Mouse (Mus musculus): ENCODE data around the gene Gorasp2. TPM values are rescaled to one million over a fixed set of nuclear protein-coding genes. Genes with fewer than 3 reads are reported as not detected.

Gene Gorasp2
- total RNA-seq, 2 experiments from 2014 or later = 92.7 to 96.6 TPM

DNA sequence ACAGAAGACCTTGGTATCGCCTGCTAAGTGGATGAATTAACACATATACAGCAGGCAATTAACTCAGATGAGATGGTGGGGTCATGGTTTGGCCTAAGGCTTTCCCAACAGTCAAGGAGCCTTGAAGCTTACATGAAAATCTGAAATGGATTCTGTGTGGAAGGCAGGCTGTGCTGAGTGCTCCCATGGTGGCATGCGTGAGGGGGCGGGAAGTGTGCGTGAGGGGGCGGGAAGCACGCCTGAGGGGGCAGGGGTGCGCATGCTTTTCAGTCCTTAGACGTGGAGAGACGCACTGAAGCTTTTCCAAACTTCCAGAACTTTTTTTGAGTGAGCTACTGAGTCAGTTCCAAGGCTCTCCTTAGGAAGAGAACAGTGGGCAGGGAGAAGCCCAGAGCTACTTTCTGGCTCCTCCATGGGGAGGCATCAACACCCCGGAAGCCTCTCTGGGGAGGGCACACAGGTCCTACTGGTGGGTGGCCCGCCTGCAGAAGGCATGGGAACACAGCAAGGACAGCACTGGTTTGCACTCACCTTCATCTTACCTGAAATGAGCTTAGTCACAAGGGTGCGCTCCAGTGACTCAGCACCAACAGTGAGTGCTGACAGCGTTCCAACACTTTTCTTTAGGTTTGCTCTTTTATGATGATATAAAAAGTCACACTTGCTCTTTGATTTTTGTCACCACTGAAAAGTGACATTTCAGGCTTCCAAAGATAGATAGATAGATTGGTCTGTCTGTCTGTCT, 47.8 kb downstream of the Gorasp2 start:
- Histone ChIP-seq H3K27ac (no peak overlapping the region), H3K4me3 (no peak overlapping the region)
- TF ChIP-seq CTCF (IDR thresholded peaks at IDR 0.05) = no peak
- intact Hi-C loops (cut with DNase I) = loop anchor here (10.0 kb wide), 1 partner anchor 536 kb away; no protein-coding TSS in a partner anchor
- DNase-seq (ENCODE audit: extremely low spot score in 1 of 2, low spot score in 2 of 2) = no peak

GRCm38 (mm10) chr2:70710236-70710635, 48.9 kb downstream of the Gorasp2 start:
- intact Hi-C loops (cut with DNase I) = no loop called here
- no peak for DNase-seq (ENCODE audit: extremely low spot score in 1 of 2, low spot score in 2 of 2)
- H3K4me3 ChIP-seq = no peak overlapping the region
- no peak for TF ChIP-seq CTCF (IDR thresholded peaks at IDR 0.05)
- no peak overlapping the region for H3K27ac ChIP-seq

DNA sequence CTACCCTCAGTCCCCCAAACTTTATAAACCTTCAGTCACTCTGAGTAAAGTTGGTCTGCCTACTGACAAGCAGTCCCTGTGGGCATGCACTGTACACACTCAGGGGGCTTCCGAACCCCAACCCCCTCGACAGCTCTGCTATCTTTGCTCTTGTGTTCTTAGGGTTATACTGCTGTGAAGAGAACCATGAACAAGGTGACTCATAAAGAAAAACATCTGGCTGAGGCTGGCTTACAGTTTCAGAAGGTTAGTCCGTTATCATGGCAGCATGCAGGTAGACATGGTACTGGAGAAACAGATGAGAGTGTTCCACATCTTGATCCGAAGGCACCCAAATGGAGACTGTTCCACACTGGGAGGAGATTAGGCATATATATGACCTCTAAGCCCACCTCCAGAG, 49.5 kb downstream of the Gorasp2 start:
- no peak for TF ChIP-seq CTCF (IDR thresholded peaks at IDR 0.05)
- intact Hi-C loops (cut with DNase I) = no loop called here

GRCm38 (mm10) chr2:70723610-70724243, 62.4 kb downstream of the Gorasp2 start:
- intact Hi-C loops (cut with DNase I) = no loop called here
- TF ChIP-seq CTCF (IDR thresholded peaks at IDR 0.05) = no peak
- Histone ChIP-seq H3K27ac (no peak overlapping the region), H3K4me3 (no peak overlapping the region)
- DNase-seq (ENCODE audit: extremely low spot score in 1 of 2, low spot score in 2 of 2) = no peak

More for the DNA sequence above, 49.5 kb downstream of the Gorasp2 start:
- H3K27ac ChIP-seq = no peak overlapping the region
- no peak overlapping the region for H3K4me3 ChIP-seq
- DNase-seq (ENCODE audit: extremely low spot score in 1 of 2, low spot score in 2 of 2) = no peak

GRCm38 (mm10) chr2:70727089-70727488, 65.7 kb downstream of the Gorasp2 start:
- no peak overlapping the region for H3K4me3 ChIP-seq
- no peak for DNase-seq (ENCODE audit: extremely low spot score in 1 of 2, low spot score in 2 of 2)
- intact Hi-C loops (cut with DNase I) = no loop called here
- H3K27ac ChIP-seq = no peak overlapping the region
- no peak for TF ChIP-seq CTCF (IDR thresholded peaks at IDR 0.05)

DNA sequence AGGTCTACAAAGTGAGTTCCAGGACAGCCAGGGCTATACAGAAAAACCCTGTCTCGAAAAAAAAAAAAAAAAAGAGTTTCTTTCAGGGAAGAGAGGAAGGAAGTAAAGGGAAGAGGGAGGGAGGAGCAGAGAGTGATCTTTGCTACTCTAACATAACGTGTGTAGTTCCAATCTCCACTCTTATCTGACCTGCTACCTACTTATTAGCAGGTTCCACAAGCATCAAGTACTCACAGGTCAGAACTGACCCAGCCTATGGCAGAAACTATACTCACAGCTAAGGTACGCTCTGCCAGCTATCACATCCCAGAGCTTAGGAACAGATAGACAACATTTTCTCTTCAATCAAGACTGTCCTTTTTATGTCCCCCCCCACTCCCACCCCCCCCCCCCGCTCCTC, 74.2 kb downstream of the Gorasp2 start:
- intact Hi-C loops (cut with DNase I) = no loop called here
- TF ChIP-seq CTCF (IDR thresholded peaks at IDR 0.05) = no peak
- DNase-seq (ENCODE audit: extremely low spot score in 1 of 2, low spot score in 2 of 2) = no peak

GRCm38 (mm10) chr2:70736008-70736407, 74.6 kb downstream of the Gorasp2 start:
- intact Hi-C loops (cut with DNase I) = no loop called here

More for the DNA sequence above, 74.2 kb downstream of the Gorasp2 start:
- Histone ChIP-seq H3K4me3 (no peak overlapping the region), H3K27ac (no peak overlapping the region)

DNA sequence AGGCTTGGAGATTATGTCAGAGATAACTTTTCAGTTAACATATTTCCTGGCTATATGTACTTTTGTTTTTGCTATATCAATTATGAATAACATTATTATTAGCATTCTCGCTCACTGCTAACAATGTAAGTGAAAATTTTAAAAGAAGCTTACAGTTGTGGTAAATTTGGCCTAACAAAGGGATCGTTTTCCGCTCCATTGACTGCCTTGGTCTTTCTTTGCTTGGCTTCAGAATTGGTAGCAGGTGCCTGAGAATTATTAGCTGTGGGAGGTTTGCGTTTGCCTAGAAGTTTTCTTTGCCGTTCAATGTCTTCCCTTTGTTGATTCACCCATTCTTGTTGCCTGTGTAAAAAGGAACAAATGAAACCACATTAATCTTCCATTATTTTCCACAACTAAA, 80.5 kb downstream of the Gorasp2 start:
- no peak for DNase-seq (ENCODE audit: extremely low spot score in 1 of 2, low spot score in 2 of 2)
- Histone ChIP-seq H3K27ac (no peak overlapping the region), H3K4me3 (no peak overlapping the region)
- intact Hi-C loops (cut with DNase I) = no loop called here
- no peak for TF ChIP-seq CTCF (IDR thresholded peaks at IDR 0.05)

More at GRCm38 (mm10) chr2:70736008-70736407, 74.6 kb downstream of the Gorasp2 start:
- no peak for TF ChIP-seq CTCF (IDR thresholded peaks at IDR 0.05)
- no peak for DNase-seq (ENCODE audit: extremely low spot score in 1 of 2, low spot score in 2 of 2)
- Histone ChIP-seq H3K4me3 (no peak overlapping the region), H3K27ac (no peak overlapping the region)

DNA sequence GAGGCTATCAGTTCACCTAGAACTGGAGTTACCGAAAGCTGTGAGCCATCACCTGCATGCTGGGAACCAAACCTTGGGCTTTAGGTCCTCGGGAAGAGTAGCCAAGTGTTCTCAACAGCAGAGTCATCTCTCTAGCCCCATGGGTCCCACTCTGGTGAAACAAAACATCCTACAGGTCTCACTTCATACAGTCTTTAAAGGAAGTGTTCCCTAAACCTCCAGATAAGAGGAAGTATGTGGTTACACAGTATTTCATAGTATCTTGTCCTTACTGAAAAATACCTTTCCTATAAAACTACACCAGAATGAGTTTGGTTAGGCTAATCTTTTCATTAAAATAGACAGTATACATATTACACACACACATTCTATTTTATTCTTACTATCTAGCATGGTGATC, 81.2 kb downstream of the Gorasp2 start:
- Histone ChIP-seq H3K27ac (no peak overlapping the region), H3K4me3 (no peak overlapping the region)
- no peak for DNase-seq (ENCODE audit: extremely low spot score in 1 of 2, low spot score in 2 of 2)
- intact Hi-C loops (cut with DNase I) = no loop called here
- no peak for TF ChIP-seq CTCF (IDR thresholded peaks at IDR 0.05)

- no peak for TF ChIP-seq CTCF (IDR thresholded peaks at IDR 0.05)
- no peak for DNase-seq (ENCODE audit: extremely low spot score in 1 of 2, low spot score in 2 of 2)
- H3K27ac ChIP-seq = no peak overlapping the region
- intact Hi-C loops (cut with DNase I) = no loop called here
- no peak overlapping the region for H3K4me3 ChIP-seq
These were observed 90.3 kb downstream of the Gorasp2 start for GRCm38 (mm10) chr2:70751655-70752054.

GRCm38 (mm10) chr2:70752149-70752548, 90.8 kb downstream of the Gorasp2 start:
- no peak overlapping the region for H3K27ac ChIP-seq
- DNase-seq (ENCODE audit: extremely low spot score in 1 of 2, low spot score in 2 of 2) = no peak
- intact Hi-C loops (cut with DNase I) = no loop called here
- no peak overlapping the region for H3K4me3 ChIP-seq
- TF ChIP-seq CTCF (IDR thresholded peaks at IDR 0.05) = no peak

Other genes starting within 250 kb of the Gorasp2 start
- gene Sp5, start 186.7 kb upstream of the Gorasp2 start, total RNA-seq (2021) = under 1 TPM; 0.16 to 0.63 TPM
- under 1 TPM in 1 of 2 experiments, not detected in 1; 0.38 TPM for gene Erich2, start 152.8 kb upstream of the Gorasp2 start, total RNA-seq (2021)
- gene Gad1, start 108.5 kb upstream of the Gorasp2 start, total RNA-seq (2021) = 100 to 1,000 TPM; 374 to 427 TPM
- gene Gm26558, start 532 bp downstream of the Gorasp2 start, total RNA-seq (2021) = under 1 TPM in 1 of 2 experiments, not detected in 1; 0.41 TPM
- 10 to 100 TPM; 81.1 to 83.4 TPM for gene Tlk1, start 164.2 kb downstream of the Gorasp2 start, total RNA-seq (2021)

Data from left cerebral cortex, adult 2 months (tissue).